Mouse (Mus musculus): Measurements from ENCODE around the gene Cacna2d4.
"Not testable (repeated sequence)": the region's sequence is repeated elsewhere in the genome, so short reads cannot be mapped to it uniquely, and the experiment has no call there.

The Cacna2d4 gene

GRCm38 (mm10) chr6:119341409-119341808, 105.1 kb downstream of the Cacna2d4 start:
- peak; percentile 43 for DNase-seq (ENCODE audit: low spot score)

GRCm38 (mm10) chr6:119346257-119346656, 109.9 kb downstream of the Cacna2d4 start:
- no peak for DNase-seq (ENCODE audit: low spot score)

DNA sequence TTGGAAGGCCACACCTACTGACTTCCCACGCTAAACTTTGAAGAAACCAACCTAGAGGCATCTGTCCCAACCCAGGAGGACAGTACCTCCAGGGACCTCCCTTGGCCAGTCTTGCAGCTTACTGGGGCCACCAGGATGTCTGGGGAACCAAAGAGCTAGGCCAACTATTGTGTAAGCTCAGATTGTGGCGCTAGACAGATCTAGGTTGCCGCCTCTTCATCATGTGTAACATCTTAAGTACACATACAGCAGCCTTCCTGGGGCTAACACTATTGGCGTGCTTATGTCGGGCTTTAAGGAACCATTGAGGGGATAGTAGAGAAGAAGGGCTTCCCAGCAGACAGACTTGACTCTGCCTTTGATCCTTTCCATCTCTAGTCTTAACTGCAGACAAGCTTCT, 111.5 kb downstream of the Cacna2d4 start:
- no peak for DNase-seq (ENCODE audit: low spot score)

DNA sequence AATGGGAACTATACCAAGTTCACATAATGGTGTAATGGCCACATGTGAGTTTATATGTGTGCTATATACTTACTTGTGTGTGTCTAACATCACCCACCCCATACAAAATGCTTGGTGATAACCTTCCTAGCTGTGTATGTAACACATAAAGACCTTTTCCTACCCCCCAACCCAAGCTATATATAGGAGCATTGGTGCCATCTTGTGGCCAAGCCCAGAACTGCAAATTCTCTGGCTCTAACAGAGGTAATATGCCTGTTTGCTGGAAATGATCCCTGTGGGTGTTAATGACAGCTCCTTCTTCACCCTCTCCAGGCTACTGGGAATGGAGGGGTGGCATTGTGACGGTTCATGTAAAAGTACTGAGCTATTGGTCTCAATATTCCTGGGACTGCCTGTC, 111.9 kb downstream of the Cacna2d4 start:
- peak; percentile 92 for DNase-seq (ENCODE audit: low spot score)

DNA sequence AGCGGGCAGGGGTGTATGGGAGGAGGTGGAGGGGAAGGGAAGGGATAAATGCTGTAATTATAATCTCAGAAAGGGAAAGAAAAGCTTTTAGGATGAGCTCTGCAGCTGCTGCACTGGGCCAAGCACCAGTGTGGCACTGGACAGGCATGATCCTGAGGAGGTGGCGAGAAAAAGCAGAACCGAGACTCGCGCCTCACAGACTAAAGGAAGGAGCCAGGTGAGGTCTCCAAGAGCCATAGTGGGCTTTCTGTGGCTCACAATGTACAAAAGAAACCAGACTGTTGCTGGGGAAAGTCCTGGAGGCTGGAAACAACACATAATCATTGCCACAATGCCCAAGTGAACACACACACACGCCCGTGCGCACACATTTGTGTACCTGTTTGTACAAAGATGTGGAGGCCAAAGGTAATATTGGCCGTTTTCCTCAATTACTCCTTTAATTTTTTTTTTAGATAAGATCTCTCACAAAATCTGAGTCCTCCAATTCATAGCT, 114.4 kb downstream of the Cacna2d4 start:
- DNase-seq (ENCODE audit: low spot score), result no peak

GRCm38 (mm10) chr6:119351656-119352055, 115.3 kb downstream of the Cacna2d4 start:
- no peak for DNase-seq (ENCODE audit: low spot score)

GRCm38 (mm10) chr6:119352501-119352900, 116.2 kb downstream of the Cacna2d4 start:
- DNase-seq (ENCODE audit: low spot score), result no peak

GRCm38 (mm10) chr6:119358020-119358571, 121.8 kb downstream of the Cacna2d4 start:
- DNase-seq (ENCODE audit: low spot score), result no peak

GRCm38 (mm10) chr6:119360250-119360649, 123.9 kb downstream of the Cacna2d4 start:
- DNase-seq (ENCODE audit: low spot score), result not testable (repeated sequence)

DNA sequence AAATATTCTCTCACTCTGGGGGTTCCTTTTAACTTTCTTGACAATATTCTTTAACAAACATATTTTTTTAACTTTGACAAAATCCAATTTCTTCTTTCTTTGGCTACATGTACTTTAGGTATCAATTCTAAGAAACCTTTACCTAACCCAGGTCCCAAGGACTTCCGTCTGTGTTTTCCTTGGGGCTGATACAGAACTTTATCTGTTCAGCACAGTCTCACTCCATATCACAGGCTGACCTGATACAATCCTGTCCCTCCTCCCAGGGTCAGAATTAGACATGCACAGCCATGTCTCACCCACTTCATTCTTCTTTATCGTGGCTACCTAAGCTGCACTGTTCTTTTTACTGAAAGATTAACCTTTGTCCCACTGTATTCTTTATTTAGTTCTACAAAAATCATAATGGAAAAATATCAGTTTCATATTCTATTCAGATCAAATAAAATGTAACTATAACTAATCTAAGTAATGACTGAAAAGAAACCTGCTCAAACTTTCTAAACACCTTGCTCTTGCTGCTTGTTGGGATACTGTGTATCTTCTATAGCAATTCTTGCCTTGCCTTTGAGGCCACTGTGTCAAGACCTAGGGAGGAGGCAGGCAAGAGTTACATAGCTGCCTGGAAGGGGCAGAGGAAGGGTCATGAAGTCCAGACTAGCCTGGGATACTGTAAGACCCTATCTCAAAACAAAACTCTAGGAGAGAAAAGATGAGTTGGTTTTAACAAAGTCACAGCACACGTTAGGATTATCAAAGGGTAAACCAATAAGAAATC, 124.8 kb downstream of the Cacna2d4 start:
- DNase-seq (ENCODE audit: low spot score), result no peak

DNA sequence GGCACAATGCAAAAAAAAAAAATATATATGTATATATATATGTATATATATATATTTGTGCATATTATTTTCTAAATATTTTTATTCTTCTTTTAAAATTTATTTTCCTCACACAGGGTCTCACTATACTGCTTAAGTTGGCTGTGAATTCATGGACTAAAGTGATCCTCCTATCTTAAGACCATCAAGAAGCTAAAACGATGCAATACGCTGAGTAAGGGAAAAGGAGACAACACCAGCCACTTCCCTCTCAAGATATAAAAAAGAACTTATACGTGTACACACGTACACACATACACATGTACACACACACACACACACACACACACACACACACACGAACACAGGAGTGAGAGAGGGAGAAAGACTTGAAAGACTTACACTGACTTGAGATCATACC, 127.3 kb downstream of the Cacna2d4 start:
- DNase-seq (ENCODE audit: low spot score), result no peak

- DNase-seq (ENCODE audit: low spot score), result not testable (repeated sequence)
Observed at GRCm38 (mm10) chr6:119366800-119367199, 130.5 kb downstream of the Cacna2d4 start.

- DNase-seq (ENCODE audit: low spot score), result no peak
Observed at GRCm38 (mm10) chr6:119367382-119367781, 131.1 kb downstream of the Cacna2d4 start.

- no peak for DNase-seq (ENCODE audit: low spot score)
Observed at GRCm38 (mm10) chr6:119371624-119372023, 135.3 kb downstream of the Cacna2d4 start.

- DNase-seq (ENCODE audit: low spot score), result no peak
Observed at GRCm38 (mm10) chr6:119372237-119372636, 135.9 kb downstream of the Cacna2d4 start.

- DNase-seq (ENCODE audit: low spot score), result no peak
Observed at GRCm38 (mm10) chr6:119373000-119373705, 136.8 kb downstream of the Cacna2d4 start.

- DNase-seq (ENCODE audit: low spot score), result no peak
Observed at GRCm38 (mm10) chr6:119375035-119375434, 138.7 kb downstream of the Cacna2d4 start.

- DNase-seq (ENCODE audit: low spot score), result no peak
Observed at GRCm38 (mm10) chr6:119377613-119378012, 141.3 kb downstream of the Cacna2d4 start.

DNA sequence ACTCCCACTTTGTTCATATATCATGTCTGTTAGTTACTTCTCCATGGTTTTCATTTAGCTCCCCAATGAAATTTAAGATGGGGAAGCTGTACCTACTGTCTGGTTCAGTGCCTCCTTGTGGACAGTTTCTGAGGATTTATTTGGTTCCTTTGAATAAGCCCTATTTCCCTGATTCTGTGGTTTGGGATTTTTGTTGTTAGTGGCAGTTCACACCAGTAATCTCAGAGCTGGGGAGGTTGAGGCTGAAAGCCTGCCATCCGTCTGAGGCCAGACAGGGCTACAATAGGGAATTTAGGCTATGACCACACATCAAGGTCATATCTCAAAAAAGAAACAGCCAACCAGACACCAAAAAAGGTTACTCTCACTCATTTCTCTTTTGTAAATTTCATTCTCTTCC, 142.3 kb downstream of the Cacna2d4 start:
- no peak for DNase-seq (ENCODE audit: low spot score)

GRCm38 (mm10) chr6:119385668-119386067, 149.3 kb downstream of the Cacna2d4 start:
- DNase-seq (ENCODE audit: low spot score), result no peak

- no peak for DNase-seq (ENCODE audit: low spot score)
Observed at GRCm38 (mm10) chr6:119386421-119386820, 150.1 kb downstream of the Cacna2d4 start.

DNA sequence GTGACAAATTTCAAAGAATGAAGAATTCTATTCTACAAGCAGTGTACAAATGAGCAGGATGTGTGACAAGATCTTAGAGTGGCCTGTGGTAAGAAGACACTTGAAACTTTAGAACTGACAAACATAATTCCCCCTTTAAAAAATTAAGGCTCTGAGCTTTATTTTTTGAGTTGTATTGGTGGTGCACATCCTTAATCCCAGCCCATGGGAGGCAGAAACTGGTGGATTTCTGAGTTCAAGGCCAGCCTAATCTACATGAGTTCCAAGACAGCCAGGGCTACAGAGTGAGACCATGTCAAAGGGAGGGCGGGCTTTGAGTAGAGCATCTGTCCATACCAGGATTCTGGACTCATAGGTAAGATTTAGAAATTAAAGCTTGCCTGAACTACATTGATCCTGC, 150.5 kb downstream of the Cacna2d4 start:
- DNase-seq (ENCODE audit: low spot score), result no peak

Measured in layer of hippocampus, adult 11-12 months (tissue).